ENCODE assay signal across 7 mouse cellular contexts in the genomic region with DNA sequence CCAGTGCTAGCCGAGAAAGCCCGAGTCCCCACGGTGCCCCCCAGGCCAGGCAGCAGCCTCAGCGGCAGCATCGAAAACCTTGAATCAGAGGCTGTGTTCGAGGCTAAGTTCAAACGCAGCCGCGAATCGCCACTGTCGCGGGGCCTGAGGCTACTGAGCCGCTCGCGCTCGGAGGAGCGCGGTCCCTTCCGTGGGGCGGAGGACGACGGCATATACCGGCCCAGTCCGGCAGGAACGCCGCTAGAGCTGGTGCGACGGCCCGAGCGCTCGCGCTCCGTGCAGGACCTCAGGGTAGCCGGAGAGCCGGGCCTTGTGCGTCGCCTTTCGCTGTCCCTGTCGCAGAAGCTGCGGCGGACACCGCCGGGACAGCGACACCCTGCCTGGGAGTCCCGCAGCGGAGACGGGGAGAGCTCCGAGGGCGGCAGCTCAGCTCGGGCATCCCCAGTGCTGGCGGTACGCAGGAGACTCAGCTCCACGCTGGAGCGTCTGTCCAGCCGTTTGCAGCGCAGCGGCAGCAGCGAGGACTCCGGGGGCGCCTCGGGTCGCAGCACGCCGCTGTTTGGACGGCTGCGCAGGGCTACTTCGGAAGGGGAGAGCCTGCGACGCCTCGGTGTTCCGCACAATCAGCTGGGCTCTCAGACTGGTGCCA. TPM values are rescaled to one million over a fixed set of nuclear protein-coding genes. Genes with fewer than 3 reads are reported as not detected.
A peak's percentile ranks its signal among the peaks of the same experiment; 100 is the strongest.
DNase-seq lines count a peak whose midpoint lies in the region; ATAC-seq lines count a peak whose summit lies in the region.

No protein-coding gene starts in this region.

- peak overlapping the region; percentile 44 for H3K9ac ChIP-seq in forebrain, embryonic 11.5 days (ENCODE audit: low read length)
- H3K9ac ChIP-seq in midbrain, embryonic 16.5 days (ENCODE audit: low read depth, low read length): peak overlapping the region; percentile 35

- no peak overlapping the region for H3K27ac ChIP-seq in forebrain, embryonic 11.5 days (ENCODE audit: low read depth, low read length)
- H3K27ac ChIP-seq in midbrain, embryonic 16.5 days (ENCODE audit: low read length): no peak overlapping the region; the same call in 1 of the 2 replicates

- ATAC-seq in megakaryocyte, adult 5-6 weeks (ENCODE audit: poor library complexity, severe bottlenecking): no peak
- ATAC-seq in forebrain, embryonic 11.5 days (replicated peaks; ENCODE audit: low FRiP score): 0 out of 2 replicates have a peak, but pooled peaks have one; percentile 29
- peak; percentile 50 for ATAC-seq in midbrain, embryonic 16.5 days

- no peaks in the 10 kb centered on the region for H3K9me3 ChIP-seq in megakaryocyte, embryonic 14.5 days
- no peaks in the 10 kb centered on the region for H3K9me3 ChIP-seq in forebrain, embryonic 11.5 days (ENCODE audit: control insufficient read depth, low read length)
- H3K9me3 ChIP-seq in midbrain, embryonic 16.5 days (replicated peaks; ENCODE audit: control insufficient read depth, low read length, poor library complexity, severe bottlenecking): no peaks in the 10 kb centered on the region

- peak overlapping the region; percentile 50 for H3K4me2 ChIP-seq in forebrain, embryonic 11.5 days (ENCODE audit: low read depth, low read length, severe bottlenecking)
- peak overlapping the region; percentile 48 for H3K4me2 ChIP-seq in midbrain, embryonic 16.5 days (ENCODE audit: low read length)

- under 1% methylated on average over 70 of the region's 71 CpGs for WGBS in forebrain, embryonic 11.5 days
- 2% methylated on average over 71 of the region's 71 CpGs for WGBS in midbrain, embryonic 16.5 days

- peaks cover 26% of the 10 kb centered on the region for H3K4me1 ChIP-seq in megakaryocyte, embryonic 14.5 days
- peaks cover 16% of the 10 kb centered on the region for H3K4me1 ChIP-seq in forebrain, embryonic 11.5 days (replicated peaks; ENCODE audit: control insufficient read depth, insufficient read depth, low read length)
- H3K4me1 ChIP-seq in midbrain, embryonic 16.5 days (ENCODE audit: control insufficient read depth, insufficient read depth, low read length): peaks cover 9% of the 10 kb centered on the region

- H3K27me3 ChIP-seq in megakaryocyte, embryonic 14.5 days (replicated peaks): peaks cover 87% of the 10 kb centered on the region
- peaks cover 44% of the 10 kb centered on the region for H3K27me3 ChIP-seq in forebrain, embryonic 11.5 days (ENCODE audit: control insufficient read depth, insufficient read depth, low read length)
- H3K27me3 ChIP-seq in midbrain, embryonic 16.5 days (ENCODE audit: control insufficient read depth, insufficient read depth, low read depth, low read length): peaks cover 32% of the 10 kb centered on the region

- no peaks in the 10 kb centered on the region for H3K36me3 ChIP-seq in megakaryocyte, embryonic 14.5 days (replicated peaks; ENCODE audit: low read length)
- H3K36me3 ChIP-seq in forebrain, embryonic 11.5 days (ENCODE audit: control insufficient read depth, insufficient read depth, low read length): no peaks in the 10 kb centered on the region
- no peaks in the 10 kb centered on the region for H3K36me3 ChIP-seq in midbrain, embryonic 16.5 days (ENCODE audit: control insufficient read depth, insufficient read depth, low read length)

- peak overlapping the region; percentile 28 for H3K4me3 ChIP-seq in megakaryocyte, embryonic 14.5 days (replicated peaks)
- H3K4me3 ChIP-seq in forebrain, embryonic 11.5 days (ENCODE audit: low read depth, low read length): peak overlapping the region; percentile 34
- peak overlapping the region; percentile 35 for H3K4me3 ChIP-seq in midbrain, embryonic 16.5 days (ENCODE audit: low read depth, low read length)

- peak; percentile 72 for DNase-seq in forebrain, embryonic 11.5 days (ENCODE audit: low spot score)
- peak; percentile 55 for DNase-seq in kidney, postnatal 14 days
- DNase-seq in layer of hippocampus, postnatal 14 days (ENCODE audit: low spot score in 2 of 2): no peak
- DNase-seq in left cerebral cortex, adult 18-20 months (ENCODE audit: low spot score in 2 of 2): no peak

RNA-seq across cellular contexts. Expression of a gene that starts 12.8 kb away (rescaled TPM):
- polyA plus RNA-seq in megakaryocyte, embryonic 14.5 days (2012; ENCODE audit: insufficient read depth, low replicate concordance): 234 and 693 TPM in 2 replicates
- 71.8 and 79.4 TPM in 2 replicates for total RNA-seq in megakaryocyte, adult 5-6 weeks (2015)
- total RNA-seq in megakaryocyte, adult 5-6 weeks (2017): 56.5 and 58.9 TPM in 2 replicates
- polyA plus RNA-seq in forebrain, embryonic 11.5 days (2014; fragmentation: Nextera tagmentation; extraction: Ambion mirVana): 46.3 and 47.2 TPM in 2 replicates
- 79.7 and 81.3 TPM in 2 replicates for polyA plus RNA-seq in midbrain, embryonic 16.5 days (2015; fragmentation: Nextera tagmentation; extraction: Ambion mirVana)
- 10 to 100 TPM; 56.0 to 62.2 TPM for total RNA-seq in layer of hippocampus, postnatal 14 days (2021)
- total RNA-seq in left cerebral cortex, adult 18-20 months (2021): 10 to 100 TPM; 67.1 to 70.4 TPM

RNA-seq across cellular contexts. Expression of a gene that starts 27.3 kb away (rescaled TPM):
- 0.13 TPM in 1 of 2 replicates, not detected in the other for polyA plus RNA-seq in megakaryocyte, embryonic 14.5 days (2012; ENCODE audit: insufficient read depth, low replicate concordance)
- not detected in 2 replicates for total RNA-seq in megakaryocyte, adult 5-6 weeks (2015)
- total RNA-seq in megakaryocyte, adult 5-6 weeks (2017): not detected in 2 replicates
- 0.61 TPM in 2 replicates for polyA plus RNA-seq in forebrain, embryonic 11.5 days (2014; fragmentation: Nextera tagmentation; extraction: Ambion mirVana)
- 45.4 and 54.8 TPM in 2 replicates for polyA plus RNA-seq in midbrain, embryonic 16.5 days (2015; fragmentation: Nextera tagmentation; extraction: Ambion mirVana)
- 10 to 100 TPM; 14.3 to 14.7 TPM for total RNA-seq in layer of hippocampus, postnatal 14 days (2021)
- 10 to 100 TPM; 16.2 to 19.6 TPM for total RNA-seq in left cerebral cortex, adult 18-20 months (2021)

RNA-seq across cellular contexts. Expression of a gene that starts 47.9 kb away (rescaled TPM):
- polyA plus RNA-seq in megakaryocyte, embryonic 14.5 days (2012; ENCODE audit: insufficient read depth, low replicate concordance): 48.7 TPM in 1 of 2 replicates, not detected in the other
- total RNA-seq in megakaryocyte, adult 5-6 weeks (2015): not detected in 2 replicates
- 0.11 TPM in 1 of 2 replicates, not detected in the other for total RNA-seq in megakaryocyte, adult 5-6 weeks (2017)
- 14.1 and 16.0 TPM in 2 replicates for polyA plus RNA-seq in forebrain, embryonic 11.5 days (2014; fragmentation: Nextera tagmentation; extraction: Ambion mirVana)
- polyA plus RNA-seq in midbrain, embryonic 16.5 days (2015; fragmentation: Nextera tagmentation; extraction: Ambion mirVana): 17.7 and 20.8 TPM in 2 replicates
- total RNA-seq in layer of hippocampus, postnatal 14 days (2021): 100 to 1,000 TPM; 184 TPM
- total RNA-seq in left cerebral cortex, adult 18-20 months (2021): 100 to 1,000 TPM; 181 to 191 TPM

RNA-seq across cellular contexts. Expression of a gene that starts 56.2 kb away (rescaled TPM):
- polyA plus RNA-seq in megakaryocyte, embryonic 14.5 days (2012; ENCODE audit: insufficient read depth, low replicate concordance): 9.2 and 30.3 TPM in 2 replicates
- 0.50 and 0.69 TPM in 2 replicates for total RNA-seq in megakaryocyte, adult 5-6 weeks (2015)
- total RNA-seq in megakaryocyte, adult 5-6 weeks (2017): 0.37 and 0.41 TPM in 2 replicates
- 21.3 and 23.3 TPM in 2 replicates for polyA plus RNA-seq in forebrain, embryonic 11.5 days (2014; fragmentation: Nextera tagmentation; extraction: Ambion mirVana)
- polyA plus RNA-seq in midbrain, embryonic 16.5 days (2015; fragmentation: Nextera tagmentation; extraction: Ambion mirVana): 34.8 and 37.5 TPM in 2 replicates
- total RNA-seq in layer of hippocampus, postnatal 14 days (2021): 10 to 100 TPM; 71.2 to 78.5 TPM
- 10 to 100 TPM; 87.2 to 93.6 TPM for total RNA-seq in left cerebral cortex, adult 18-20 months (2021)

RNA-seq across cellular contexts. Expression of a gene that starts 56.4 kb away (rescaled TPM):
- polyA plus RNA-seq in megakaryocyte, embryonic 14.5 days (2012; ENCODE audit: insufficient read depth, low replicate concordance): 1.7 TPM in 1 of 2 replicates, not detected in the other
- total RNA-seq in megakaryocyte, adult 5-6 weeks (2015): 0.11 TPM in 1 of 2 replicates, not detected in the other
- 0.15 TPM in 1 of 2 replicates, not detected in the other for total RNA-seq in megakaryocyte, adult 5-6 weeks (2017)
- 8.9 and 9.4 TPM in 2 replicates for polyA plus RNA-seq in forebrain, embryonic 11.5 days (2014; fragmentation: Nextera tagmentation; extraction: Ambion mirVana)
- 52.0 and 56.7 TPM in 2 replicates for polyA plus RNA-seq in midbrain, embryonic 16.5 days (2015; fragmentation: Nextera tagmentation; extraction: Ambion mirVana)
- total RNA-seq in layer of hippocampus, postnatal 14 days (2021): 10 to 100 TPM; 53.3 to 62.5 TPM
- total RNA-seq in left cerebral cortex, adult 18-20 months (2021): 100 to 1,000 TPM in 1 of 2 experiments, 10 to 100 TPM in 1; 93.8 to 107 TPM

Comparison
In these comparisons a context has a peak if more than half of its experiments do, and no peak if none do; other contexts are left out.
1. DNase-seq: peak in forebrain, embryonic 11.5 days (single experiment) and kidney, postnatal 14 days (single experiment); none in layer of hippocampus, postnatal 14 days (0 of 2) and left cerebral cortex, adult 18-20 months (0 of 2).
2. RNA of a gene that starts 27.3 kb away (total RNA-seq): 16.2 to 19.6 TPM in left cerebral cortex, adult 18-20 months and 14.3 to 14.7 TPM in layer of hippocampus, postnatal 14 days; not detected in megakaryocyte, adult 5-6 weeks; every median in the first group is over 10 times any median in the second.
3. RNA of a gene that starts 47.9 kb away (total RNA-seq): 181 to 191 TPM in left cerebral cortex, adult 18-20 months and 184 TPM in layer of hippocampus, postnatal 14 days; 0.11 TPM in megakaryocyte, adult 5-6 weeks; every median in the first group is over 100 times any median in the second.
4. Peak in every context shown above with its lines, with median percentiles within 50 percentile points of each other: H3K4me3 ChIP-seq.